ENCODE assay signal across 8 mouse cellular contexts in genomic region chr9:77655181-77655934, GRCm38 (mm10). TPM values are rescaled to one million over a fixed set of nuclear protein-coding genes. Genes with fewer than 3 reads are reported as not detected.
DNase-seq lines count a peak whose midpoint lies in the region; ATAC-seq and TF ChIP-seq lines count a peak whose summit lies in the region.

No protein-coding gene starts in this region.

- intact Hi-C loops in gastrocnemius, adult 2 months (cut with DNase I), result loop anchor here (5.0 kb wide), 3 partner anchors 43 to 102 kb away; no protein-coding TSS in a partner anchor

- H3K9me3 ChIP-seq in heart, embryonic 10.5 days, result no peaks in the 10 kb centered on the region
- no peaks in the 10 kb centered on the region for H3K9me3 ChIP-seq in kidney, embryonic 14.5 days (ENCODE audit: control insufficient read depth, low read length)
- H3K9me3 ChIP-seq in limb, embryonic 13.5 days, result no peaks in the 10 kb centered on the region
- H3K9me3 ChIP-seq in midbrain, embryonic 15.5 days, result no peaks in the 10 kb centered on the region

- H3K27ac ChIP-seq in gastrocnemius, adult 2 months, result peak overlapping the region; percentile 59
- H3K27ac ChIP-seq in heart, embryonic 10.5 days, result peak overlapping the region; percentile 81
- no peak overlapping the region for H3K27ac ChIP-seq in kidney, embryonic 14.5 days (ENCODE audit: low read depth, low read length)
- no peak overlapping the region for H3K27ac ChIP-seq in limb, embryonic 13.5 days
- H3K27ac ChIP-seq in midbrain, embryonic 15.5 days, result peak overlapping the region; percentile 14; the same call in 1 of the 2 replicates

- H3K4me1 ChIP-seq in heart, embryonic 10.5 days, result peaks cover 7% of the 10 kb centered on the region
- H3K4me1 ChIP-seq in kidney, embryonic 14.5 days (ENCODE audit: control insufficient read depth, insufficient read depth, low read length), result no peaks in the 10 kb centered on the region
- peaks cover 4% of the 10 kb centered on the region; the same call in 1 of the 2 replicates for H3K4me1 ChIP-seq in limb, embryonic 13.5 days
- peaks cover 4% of the 10 kb centered on the region; the same call in 1 of the 2 replicates for H3K4me1 ChIP-seq in midbrain, embryonic 15.5 days

- peak overlapping the region; percentile 61 for H3K9ac ChIP-seq in kidney, embryonic 14.5 days (ENCODE audit: low read depth, low read length)
- H3K9ac ChIP-seq in limb, embryonic 13.5 days, result peak overlapping the region; percentile 69
- peak overlapping the region; percentile 51 for H3K9ac ChIP-seq in midbrain, embryonic 15.5 days

- under 1% methylated on average over 85 of the region's 85 CpGs for WGBS in heart, embryonic 10.5 days
- under 1% methylated on average over 81 of the region's 85 CpGs for WGBS in kidney, embryonic 14.5 days
- under 1% methylated on average over 85 of the region's 85 CpGs for WGBS in limb, embryonic 13.5 days
- WGBS in midbrain, embryonic 15.5 days, result under 1% methylated on average over 85 of the region's 85 CpGs

- DNase-seq in gastrocnemius, adult 2 months, result peak; percentile 57
- DNase-seq in gastrocnemius, adult 8-10 months (ENCODE audit: low spot score in 2 of 2), result no peak
- DNase-seq in embryo, embryonic 10 days (ENCODE audit: low spot score), result peak; percentile 62
- DNase-seq in heart, embryonic 10.5 days (ENCODE audit: low spot score), result peak; percentile 76
- DNase-seq in spleen, adult 12 weeks (ENCODE audit: low spot score), result peak; percentile 1

- H3K4me2 ChIP-seq in kidney, embryonic 14.5 days (replicated peaks; ENCODE audit: low read depth, low read length), result peak overlapping the region; percentile 100
- peak overlapping the region; percentile 100 for H3K4me2 ChIP-seq in limb, embryonic 13.5 days (replicated peaks)
- peak overlapping the region; percentile 91 for H3K4me2 ChIP-seq in midbrain, embryonic 15.5 days

- H3K4me3 ChIP-seq in gastrocnemius, adult 2 months, result peak overlapping the region; percentile 74
- peak overlapping the region; percentile 75 for H3K4me3 ChIP-seq in heart, embryonic 10.5 days
- peak overlapping the region; percentile 63 for H3K4me3 ChIP-seq in kidney, embryonic 14.5 days (ENCODE audit: low read length)
- peak overlapping the region; percentile 63 for H3K4me3 ChIP-seq in limb, embryonic 13.5 days
- peak overlapping the region; percentile 55 for H3K4me3 ChIP-seq in midbrain, embryonic 15.5 days

- H3K36me3 ChIP-seq in heart, embryonic 10.5 days, result peaks cover 7% of the 10 kb centered on the region; the same call in 1 of the 2 replicates
- H3K36me3 ChIP-seq in kidney, embryonic 14.5 days (ENCODE audit: control insufficient read depth, insufficient read depth, low read length), result no peaks in the 10 kb centered on the region
- H3K36me3 ChIP-seq in limb, embryonic 13.5 days, result no peaks in the 10 kb centered on the region
- H3K36me3 ChIP-seq in midbrain, embryonic 15.5 days (replicated peaks), result no peaks in the 10 kb centered on the region

- ATAC-seq in kidney, embryonic 14.5 days (ENCODE audit: low FRiP score, low TSS enrichment), result peak; percentile 85
- peak; percentile 79 for ATAC-seq in limb, embryonic 13.5 days (ENCODE audit: low FRiP score, low read depth)
- ATAC-seq in midbrain, embryonic 15.5 days (replicated peaks), result peak; percentile 96

- TF ChIP-seq CTCF in gastrocnemius, adult 2 months (IDR thresholded peaks at IDR 0.05), result no peak

- 0 out of 2 replicates have a peak, but pooled peaks cover 3% of the 10 kb centered on the region for H3K27me3 ChIP-seq in heart, embryonic 10.5 days (ENCODE audit: insufficient read depth, poor library complexity, severe bottlenecking)
- peaks cover 7% of the 10 kb centered on the region for H3K27me3 ChIP-seq in kidney, embryonic 14.5 days (ENCODE audit: control insufficient read depth, insufficient read depth, low read length)
- peaks cover 22% of the 10 kb centered on the region for H3K27me3 ChIP-seq in limb, embryonic 13.5 days
- peaks cover 4% of the 10 kb centered on the region; the same call in 1 of the 2 replicates for H3K27me3 ChIP-seq in midbrain, embryonic 15.5 days (replicated peaks)

RNA-seq across cellular contexts. Expression of gene Klhl31, which starts 19.1 kb away (rescaled TPM):
- total RNA-seq in gastrocnemius, adult 2 months (2021), result 100 to 1,000 TPM; 491 to 601 TPM
- 100 to 1,000 TPM; 595 to 734 (median 690) TPM for total RNA-seq in gastrocnemius, adult 8-10 months (2022)
- polyA plus RNA-seq in heart, embryonic 10.5 days (2016; fragmentation: Nextera tagmentation; extraction: Ambion mirVana), result 35.8 and 68.3 TPM in 2 replicates
- 0.24 and 0.26 TPM in 2 replicates for polyA plus RNA-seq in kidney, embryonic 14.5 days (2014; fragmentation: Nextera tagmentation; extraction: Ambion mirVana)
- 8.9 and 10.3 TPM in 2 replicates for polyA plus RNA-seq in limb, embryonic 13.5 days (2015; fragmentation: Nextera tagmentation; extraction: Ambion mirVana)
- polyA plus RNA-seq in midbrain, embryonic 15.5 days (2015; fragmentation: Nextera tagmentation; extraction: Ambion mirVana), result 0.08 and 0.10 TPM in 2 replicates

Comparison
In these comparisons a context has a peak if more than half of its experiments do, and no peak if none do; other contexts are left out.
1. DNase-seq: peak in gastrocnemius, adult 2 months (single experiment), embryo, embryonic 10 days (single experiment), heart, embryonic 10.5 days (single experiment) and spleen, adult 12 weeks (single experiment); none in gastrocnemius, adult 8-10 months (0 of 2).
2. H3K27ac ChIP-seq: peak in gastrocnemius, adult 2 months (single experiment), heart, embryonic 10.5 days (single experiment) and midbrain, embryonic 15.5 days (single experiment); none in kidney, embryonic 14.5 days (single experiment) and limb, embryonic 13.5 days (single experiment).
3. Peak in every context shown above with its lines, with median percentiles within 50 percentile points of each other: H3K4me3 ChIP-seq, ATAC-seq, H3K4me2 ChIP-seq and H3K9ac ChIP-seq.